Mouse (Mus musculus) effector memory CD4-positive, alpha-beta T cell, adult 5 months (primary cell): Measurements from ENCODE around the gene Pom121. TPM values are rescaled to one million over a fixed set of nuclear protein-coding genes. Genes with fewer than 3 reads are reported as not detected.

ENCODE experiments used
- polyA plus RNA-seq: library from polyadenylated mRNA; unstranded; fragments of 100-300 nt; shearing (Covaris generic); gene quantifications from one replicate; pipeline ENCODE4 v1.2.1, GENCODE M21; 2017

The Pom121 gene
- polyA plus RNA-seq = 41.4 TPM

GRCm38 (mm10) chr5:135394004-135394823 is at the start of gene Pom121:
Gene Pom121, minus strand, starts transcription at chr5:135394546.

GRCm38 (mm10) chr5:135369787-135370654 is 24.3 kb downstream of the Pom121 start, which contains the start of gene Nsun5:
Gene Nsun5, plus strand, starts transcription at chr5:135369953.

GRCm38 (mm10) chr5:135352995-135353394 is 41.4 kb downstream of the Pom121 start, which contains the start of gene Trim50:
Gene Trim50, plus strand, starts transcription at chr5:135353295.

GRCm38 (mm10) chr5:135349862-135350261 is 44.5 kb downstream of the Pom121 start, which contains the start of gene Fkbp6:
Gene Fkbp6, minus strand, starts transcription at chr5:135350044.

Other genes starting within 250 kb of the Pom121 start
- 19.3 TPM for gene Tbl2, start 244.9 kb downstream of the Pom121 start, polyA plus RNA-seq
- 121 TPM for gene Bcl7b, start 226.3 kb downstream of the Pom121 start, polyA plus RNA-seq
- gene Baz1b, start 207.3 kb downstream of the Pom121 start, polyA plus RNA-seq = 44.1 TPM
- not detected for gene Fzd9, start 143.3 kb downstream of the Pom121 start, polyA plus RNA-seq
- not detected for gene Fkbp6, start 44.5 kb downstream of the Pom121 start, polyA plus RNA-seq
- not detected for gene Trim50, start 41.3 kb downstream of the Pom121 start, polyA plus RNA-seq
- 28.4 TPM for gene Nsun5, start 24.6 kb downstream of the Pom121 start, polyA plus RNA-seq
- gene Hip1, start 150.6 kb upstream of the Pom121 start, polyA plus RNA-seq = 7.9 TPM
- not detected for gene Ccl26, start 169.0 kb upstream of the Pom121 start, polyA plus RNA-seq
- gene Ccl24, start 178.5 kb upstream of the Pom121 start, polyA plus RNA-seq = not detected
- 24.2 TPM for gene Rhbdd2, start 238.1 kb upstream of the Pom121 start, polyA plus RNA-seq